Mouse (Mus musculus) liver, embryonic 14.5 days (tissue): ENCODE measurements around the gene Abca1.

Source experiments
- CTCF ChIP-seq: IDR thresholded peaks from 2 replicates; pipeline ENCODE4 v1.5.1; 2016; ENCODE audit warnings: antibody characterized with exemption, low read depth, control low read depth
- EP300 ChIP-seq: IDR thresholded peaks from 2 replicates; pipeline ENCODE4 v1.6.1; 2016; ENCODE audit warnings: antibody characterized with exemption, low read depth

DNA sequence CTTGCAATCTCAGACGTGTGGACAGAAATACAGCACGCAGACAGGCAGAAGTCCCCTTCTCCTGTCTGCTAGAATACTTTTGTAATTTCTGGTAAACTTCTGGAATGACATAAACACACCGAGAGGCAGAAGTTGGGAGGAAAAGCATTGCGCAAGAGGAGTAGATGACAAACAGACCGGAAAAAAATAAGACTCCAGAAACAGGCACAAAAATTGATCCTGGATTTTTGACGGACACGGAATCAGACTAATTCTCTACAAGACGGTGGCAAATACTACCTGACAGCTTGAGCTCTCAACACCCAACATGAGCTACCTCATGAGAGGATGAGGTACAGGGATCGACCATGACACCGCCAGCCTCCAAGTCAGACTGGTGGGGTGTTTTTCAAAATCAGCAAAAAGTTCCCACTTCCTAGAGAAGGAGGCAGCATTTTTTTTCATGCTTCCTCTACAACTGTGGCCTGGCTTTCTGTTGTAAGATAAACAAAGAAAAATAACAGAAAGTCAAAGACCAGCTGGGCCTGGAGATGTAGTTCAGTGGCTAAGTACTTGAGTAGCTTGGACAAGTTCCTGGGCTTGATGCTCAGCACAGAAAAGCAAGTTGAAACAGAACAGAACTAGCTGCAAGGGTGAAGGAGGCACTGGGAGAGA, 34.7 kb downstream of the Abca1 start:
- TF ChIP-seq CTCF (no peak), EP300 (no peak)
